Mouse (Mus musculus): ENCODE results near the gene B9d1. TPM values are rescaled to one million over a fixed set of nuclear protein-coding genes. Genes with fewer than 3 reads are reported as not detected.

Gene B9d1
- polyA plus RNA-seq, 1 experiment from 2014 or later = 37.5 TPM

DNA sequence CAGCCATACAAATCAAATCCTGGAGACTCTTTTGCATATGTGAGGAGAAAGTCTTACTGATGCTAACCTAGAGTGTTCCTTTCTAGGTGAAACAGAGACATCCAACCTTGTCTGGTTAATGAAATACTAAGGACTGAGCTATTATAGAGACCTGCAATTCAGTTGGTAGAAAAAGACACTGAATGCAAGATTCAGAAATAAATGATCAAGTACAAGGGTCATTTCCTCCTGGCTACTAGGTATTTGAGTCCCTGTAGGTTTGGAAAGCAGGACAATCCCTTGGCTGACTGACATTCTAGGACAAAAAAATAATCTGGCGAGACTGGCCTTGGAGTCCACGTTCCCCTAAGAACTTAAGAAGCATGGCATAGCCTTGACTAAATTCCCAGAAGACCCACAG lies 40.6 kb downstream of the B9d1 start:
- ATAC-seq (ENCODE audit: insufficient number of reproducible peaks, insufficient read depth, low FRiP score, low TSS enrichment, low read depth) = no peak
- Histone ChIP-seq H3K4me1 (replicated peaks) (no peaks in the 10 kb centered on the region), H3K4me3 (replicated peaks) (no peak overlapping the region), H3K9ac (replicated peaks) (no peak overlapping the region), H3K4me2 (no peak overlapping the region), H3K36me3 (peaks cover 49% of the 10 kb centered on the region), H3K27ac (no peak overlapping the region), H3K9me3 (no peaks in the 10 kb centered on the region), H3K27me3 (no peaks in the 10 kb centered on the region)
- WGBS = 89% methylated on average over 2 of the region's 2 CpGs

DNA sequence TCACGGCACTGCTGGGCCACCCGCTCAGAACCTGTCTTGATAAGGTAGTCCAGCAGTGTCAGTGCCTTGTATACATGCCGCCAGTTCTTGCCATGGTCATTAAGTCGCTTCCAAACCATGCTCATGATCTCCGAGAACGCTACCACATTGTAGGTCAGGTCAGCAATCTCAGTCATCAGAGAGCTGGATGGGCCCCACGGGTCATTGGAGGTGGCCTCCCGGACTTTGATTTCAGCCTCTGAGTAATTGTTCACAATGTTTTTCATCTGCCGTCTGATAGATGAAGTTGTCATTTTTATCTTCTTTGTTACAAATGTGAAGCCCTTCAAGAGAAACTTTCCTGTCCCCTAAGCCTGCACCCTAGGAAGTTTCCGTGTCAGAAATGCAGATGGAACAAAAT lies 41.5 kb downstream of the B9d1 start:
- Histone ChIP-seq H3K4me2 (no peak overlapping the region), H3K27me3 (no peaks in the 10 kb centered on the region), H3K4me3 (replicated peaks) (no peak overlapping the region), H3K27ac (no peak overlapping the region), H3K36me3 (peaks cover 49% of the 10 kb centered on the region), H3K4me1 (replicated peaks) (no peaks in the 10 kb centered on the region), H3K9me3 (no peaks in the 10 kb centered on the region), H3K9ac (replicated peaks) (no peak overlapping the region)
- ATAC-seq (ENCODE audit: insufficient number of reproducible peaks, insufficient read depth, low FRiP score, low TSS enrichment, low read depth) = no peak
- 91% methylated on average over 10 of the region's 10 CpGs for WGBS

DNA sequence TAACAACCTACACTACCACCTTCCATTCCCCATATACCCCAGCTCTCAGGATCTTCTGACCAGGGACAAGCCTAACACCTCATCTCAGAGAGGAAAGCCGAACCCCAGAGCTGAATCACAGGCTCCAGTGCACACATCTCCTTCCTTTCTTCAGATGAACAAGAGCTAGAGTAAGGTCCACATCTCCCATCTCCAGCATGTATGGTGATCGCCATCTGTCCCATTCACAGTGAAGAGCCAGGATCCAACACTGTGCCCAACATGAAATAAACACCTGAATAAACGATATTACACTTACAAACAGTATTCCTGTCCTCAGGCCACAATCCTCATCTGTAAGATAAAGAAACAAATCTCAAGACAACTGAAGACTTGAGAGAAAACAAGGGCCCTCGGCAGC lies 42.8 kb downstream of the B9d1 start:
- no peaks in the 10 kb centered on the region for H3K27me3 ChIP-seq
- ATAC-seq (ENCODE audit: insufficient number of reproducible peaks, insufficient read depth, low FRiP score, low TSS enrichment, low read depth) = no peak
- 0 out of 2 replicates have a peak, but pooled peaks cover 3% of the 10 kb centered on the region for H3K4me1 ChIP-seq (replicated peaks)
- peaks cover 38% of the 10 kb centered on the region for H3K36me3 ChIP-seq
- H3K4me2 ChIP-seq = no peak overlapping the region
- no peaks in the 10 kb centered on the region for H3K9me3 ChIP-seq
- no peak overlapping the region for H3K9ac ChIP-seq (replicated peaks)
- 86% methylated on average over 4 of the region's 4 CpGs for WGBS
- H3K4me3 ChIP-seq (replicated peaks) = no peak overlapping the region
- no peak overlapping the region for H3K27ac ChIP-seq

DNA sequence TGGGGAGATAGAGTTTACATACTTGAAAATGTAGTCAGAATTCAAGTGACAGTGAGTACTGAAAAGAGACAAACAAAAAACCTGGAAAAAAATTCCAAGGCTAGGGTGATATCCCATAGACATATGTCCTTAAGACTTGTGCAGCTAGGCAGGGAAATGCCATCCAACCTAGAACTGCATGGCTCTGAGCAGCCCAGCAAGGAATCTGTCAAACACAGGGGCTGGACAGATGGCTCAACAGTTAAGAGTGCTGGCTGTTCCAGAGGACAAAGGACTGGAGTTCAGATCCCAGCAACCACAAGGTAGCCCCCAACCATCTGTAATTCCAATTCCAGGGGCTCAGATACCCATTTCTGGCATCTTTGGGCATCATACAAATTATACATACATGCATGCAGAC lies 45.7 kb downstream of the B9d1 start:
- Histone ChIP-seq H3K9ac (replicated peaks) (no peak overlapping the region), H3K36me3 (peaks cover 16% of the 10 kb centered on the region), H3K4me1 (replicated peaks) (0 out of 2 replicates have a peak, but pooled peaks cover 3% of the 10 kb centered on the region), H3K9me3 (no peaks in the 10 kb centered on the region), H3K4me3 (replicated peaks) (no peak overlapping the region), H3K4me2 (no peak overlapping the region), H3K27me3 (no peaks in the 10 kb centered on the region), H3K27ac (no peak overlapping the region)
- ATAC-seq (ENCODE audit: insufficient number of reproducible peaks, insufficient read depth, low FRiP score, low TSS enrichment, low read depth) = no peak

DNA sequence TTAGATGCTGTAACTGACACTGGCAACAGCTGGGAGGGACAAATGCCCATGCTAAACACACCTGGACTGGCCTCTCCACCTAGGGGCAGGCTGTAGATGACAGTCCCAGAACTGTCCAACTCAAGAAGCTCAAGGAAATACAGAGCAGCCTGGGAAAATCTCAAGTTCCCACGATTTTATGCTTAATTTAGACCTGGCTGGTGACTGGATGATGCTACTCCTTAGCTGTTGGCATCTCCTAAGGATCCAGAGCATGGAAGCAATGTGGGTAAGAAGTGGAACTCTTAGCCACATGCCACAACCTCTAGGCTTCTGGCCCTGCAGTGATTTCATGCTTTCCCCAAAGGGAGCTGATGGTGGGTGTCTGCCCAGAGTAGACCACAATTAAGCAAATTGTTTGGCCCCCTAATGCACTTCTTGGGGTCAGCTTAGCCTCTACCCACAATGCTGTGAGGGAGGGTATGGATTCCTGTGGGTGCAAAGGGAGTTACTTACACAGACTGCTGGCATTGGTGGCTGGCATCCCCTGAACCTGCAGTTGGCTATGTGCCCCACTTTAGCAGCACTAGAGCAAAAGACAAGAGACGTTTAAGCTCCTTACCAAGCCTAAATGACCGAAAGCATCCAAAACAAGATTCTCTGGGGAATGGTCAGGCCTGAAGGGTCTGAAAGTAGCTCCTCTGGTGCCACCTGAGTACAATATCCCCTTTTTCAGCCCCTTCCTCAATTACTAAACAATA lies 48.2 kb downstream of the B9d1 start:
- H3K4me2 ChIP-seq = no peak overlapping the region
- 84% methylated on average over 3 of the region's 3 CpGs for WGBS
- no peaks in the 10 kb centered on the region for H3K27me3 ChIP-seq
- no peak overlapping the region for H3K4me3 ChIP-seq (replicated peaks)
- 0 out of 2 replicates have a peak, but pooled peaks cover 3% of the 10 kb centered on the region for H3K4me1 ChIP-seq (replicated peaks)
- H3K36me3 ChIP-seq = 0 out of 2 replicates have a peak, but pooled peaks cover 4% of the 10 kb centered on the region
- ATAC-seq (ENCODE audit: insufficient number of reproducible peaks, insufficient read depth, low FRiP score, low TSS enrichment, low read depth) = no peak
- H3K27ac ChIP-seq = no peak overlapping the region
- H3K9ac ChIP-seq (replicated peaks) = no peak overlapping the region
- H3K9me3 ChIP-seq = no peaks in the 10 kb centered on the region

DNA sequence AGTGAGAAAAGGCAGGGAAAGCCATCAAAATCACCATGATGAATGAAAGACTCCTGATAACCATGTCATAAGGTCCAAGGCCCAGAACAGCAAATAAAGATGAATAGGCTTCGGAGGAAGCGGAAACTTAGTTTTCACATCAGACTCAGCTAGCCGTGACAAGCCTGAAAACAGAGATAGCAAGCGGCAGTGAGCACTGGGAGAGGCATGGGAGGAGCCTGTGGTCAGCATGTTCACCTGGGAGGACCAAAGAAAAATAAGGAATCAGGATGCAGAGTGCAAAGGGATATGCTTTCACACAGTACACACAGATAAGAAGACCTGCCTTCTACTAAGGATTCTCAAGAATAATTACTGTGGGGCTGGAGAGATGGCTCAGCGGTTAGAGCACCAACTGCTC lies 54.6 kb downstream of the B9d1 start:
- no peak overlapping the region for H3K27ac ChIP-seq
- WGBS = 88% methylated on average over 5 of the region's 5 CpGs
- no peak overlapping the region for H3K4me2 ChIP-seq
- H3K4me1 ChIP-seq (replicated peaks) = no peaks in the 10 kb centered on the region
- no peak for ATAC-seq (ENCODE audit: insufficient number of reproducible peaks, insufficient read depth, low FRiP score, low TSS enrichment, low read depth)
- no peaks in the 10 kb centered on the region for H3K36me3 ChIP-seq
- H3K4me3 ChIP-seq (replicated peaks) = no peak overlapping the region
- no peaks in the 10 kb centered on the region for H3K9me3 ChIP-seq
- no peaks in the 10 kb centered on the region for H3K27me3 ChIP-seq
- H3K9ac ChIP-seq (replicated peaks) = no peak overlapping the region

DNA sequence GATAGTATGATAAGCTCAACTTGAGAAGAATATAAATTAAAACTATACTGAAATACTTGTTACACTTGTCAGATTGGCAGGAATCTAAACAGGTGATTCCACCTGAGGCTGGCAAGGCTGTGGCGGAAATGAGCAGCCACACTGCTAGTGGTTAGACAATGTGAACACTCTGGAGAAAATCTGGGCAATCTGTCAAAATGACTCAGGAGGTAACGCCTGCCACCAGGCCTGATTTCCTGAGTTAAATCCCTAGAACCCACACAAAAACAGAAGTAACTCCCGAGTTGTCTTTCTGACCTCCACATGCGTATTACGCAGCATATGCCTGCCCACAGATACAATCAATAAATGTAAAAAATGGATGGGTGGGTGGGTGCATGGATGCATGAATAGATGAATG lies 57.5 kb downstream of the B9d1 start:
- 78% methylated on average over 5 of the region's 5 CpGs for WGBS
- no peaks in the 10 kb centered on the region for H3K27me3 ChIP-seq
- no peak overlapping the region for H3K4me3 ChIP-seq (replicated peaks)
- H3K27ac ChIP-seq = no peak overlapping the region
- H3K4me1 ChIP-seq (replicated peaks) = no peaks in the 10 kb centered on the region
- no peaks in the 10 kb centered on the region for H3K9me3 ChIP-seq
- no peaks in the 10 kb centered on the region for H3K36me3 ChIP-seq
- no peak for ATAC-seq (ENCODE audit: insufficient number of reproducible peaks, insufficient read depth, low FRiP score, low TSS enrichment, low read depth)
- no peak overlapping the region for H3K9ac ChIP-seq (replicated peaks)
- no peak overlapping the region for H3K4me2 ChIP-seq

Other genes starting within 250 kb of the B9d1 start
- gene Aldh3a2, start 237.7 kb upstream of the B9d1 start, polyA plus RNA-seq (2016; fragmentation: Nextera tagmentation; extraction: Ambion mirVana) = 20.4 and 24.3 TPM in 2 replicates
- gene Slc47a2, start 162.3 kb upstream of the B9d1 start, polyA plus RNA-seq (2016; fragmentation: Nextera tagmentation; extraction: Ambion mirVana) = not detected in 2 replicates
- gene Slc47a1, start 126.8 kb upstream of the B9d1 start, polyA plus RNA-seq (2016; fragmentation: Nextera tagmentation; extraction: Ambion mirVana) = 0.08 TPM in 1 of 2 replicates, not detected in the other
- gene Rnf112, start 51.0 kb upstream of the B9d1 start, polyA plus RNA-seq (2016; fragmentation: Nextera tagmentation; extraction: Ambion mirVana) = 0.63 and 0.69 TPM in 2 replicates
- 198 and 239 TPM in 2 replicates for gene Mfap4, start 19.7 kb upstream of the B9d1 start, polyA plus RNA-seq (2016; fragmentation: Nextera tagmentation; extraction: Ambion mirVana)
- gene Mapk7, start 10.7 kb upstream of the B9d1 start, polyA plus RNA-seq (2016; fragmentation: Nextera tagmentation; extraction: Ambion mirVana) = 85.0 and 93.7 TPM in 2 replicates
- 26.7 and 28.5 TPM in 2 replicates for gene Epn2, start 74.5 kb downstream of the B9d1 start, polyA plus RNA-seq (2016; fragmentation: Nextera tagmentation; extraction: Ambion mirVana)
- 5.4 and 6.1 TPM in 2 replicates for gene Grap, start 148.1 kb downstream of the B9d1 start, polyA plus RNA-seq (2016; fragmentation: Nextera tagmentation; extraction: Ambion mirVana)
- gene Fam83g, start 178.9 kb downstream of the B9d1 start, polyA plus RNA-seq (2016; fragmentation: Nextera tagmentation; extraction: Ambion mirVana) = 2.2 and 2.6 TPM in 2 replicates
- gene Slc5a10, start 215.7 kb downstream of the B9d1 start, polyA plus RNA-seq (2016; fragmentation: Nextera tagmentation; extraction: Ambion mirVana) = 0.14 TPM in 2 replicates